Mouse (Mus musculus) myocyte (in vitro differentiated cells): ENCODE results near the gene Rbms3. TPM values are rescaled to one million over a fixed set of nuclear protein-coding genes. Genes with fewer than 3 reads are reported as not detected.

Experiments used
- H3K27me3 ChIP-seq: one replicate; pipeline ENCODE4 v1.6.1; 2011; ENCODE audit not compliant: control insufficient read depth, insufficient read depth, insufficient read length
- H3K36me3 ChIP-seq: one replicate; pipeline ENCODE4 v1.6.1; 2011; ENCODE audit not compliant: control insufficient read depth, insufficient read depth
- H3K4me2 ChIP-seq: one replicate; pipeline ENCODE4 v1.6.1; 2011; ENCODE audit warnings: low read depth, control low read depth
- H3K4me3 ChIP-seq: one replicate; pipeline ENCODE4 v1.5.1; 2011; ENCODE audit warnings: mild to moderate bottlenecking, control low read depth, moderate library complexity
- H3K79me2 ChIP-seq: one replicate; pipeline ENCODE4 v1.6.1; 2011; ENCODE audit not compliant: control insufficient read depth, insufficient read depth
- H3ac ChIP-seq: one replicate; pipeline ENCODE4 v1.6.1; 2011; ENCODE audit not compliant: control insufficient read depth, insufficient read length
- CEBPB ChIP-seq: IDR thresholded peaks from 2 replicates; pipeline ENCODE4 v1.6.1; 2011; ENCODE audit warnings: mild to moderate bottlenecking, moderate library complexity; ENCODE audit not compliant: poor library complexity, insufficient read depth, severe bottlenecking
- E2F4 ChIP-seq: IDR thresholded peaks from one replicate; pipeline ENCODE4 v1.6.1; 2011; ENCODE audit warnings: mild to moderate bottlenecking, control low read depth, moderate library complexity; ENCODE audit not compliant: insufficient read depth
- MAX ChIP-seq: IDR thresholded peaks from one replicate; pipeline ENCODE4 v1.6.1; 2011; ENCODE audit warnings: low read depth, mild to moderate bottlenecking, control low read depth
- MYOD1 ChIP-seq, 3 experiments: IDR thresholded peaks; one replicate each; pipeline ENCODE4 v1.6.1; 2011; ENCODE audit warnings: control low read depth in 2 of 3, low read depth in 2 of 3, mild to moderate bottlenecking in 2 of 3, moderate library complexity in 1 of 3; ENCODE audit not compliant: insufficient read length in 2 of 3, control insufficient read depth in 1 of 3
- MYOG ChIP-seq, 3 experiments: IDR thresholded peaks; one replicate each; pipeline ENCODE4 v1.6.1; 2011; ENCODE audit warnings: control low read depth in 2 of 3, low read depth in 2 of 3, mild to moderate bottlenecking in 2 of 3; ENCODE audit not compliant: insufficient read length in 2 of 3, control insufficient read depth in 1 of 3, insufficient read depth in 1 of 3
- POLR2A ChIP-seq: IDR thresholded peaks from one replicate; pipeline ENCODE4 v1.6.1; 2011; ENCODE audit warnings: low read depth, mild to moderate bottlenecking, control low read depth, moderate library complexity; ENCODE audit not compliant: insufficient read length
- POLR2AphosphoS2 ChIP-seq: IDR thresholded peaks from one replicate; pipeline ENCODE4 v1.6.1; 2011; ENCODE audit warnings: low read depth, control low read depth; ENCODE audit not compliant: insufficient read length
- REST ChIP-seq: IDR thresholded peaks from one replicate; pipeline ENCODE4 v1.6.1; 2011; ENCODE audit warnings: mild to moderate bottlenecking, control low read depth, moderate library complexity; ENCODE audit not compliant: insufficient read depth, insufficient read length
- SRF ChIP-seq: IDR thresholded peaks from one replicate; pipeline ENCODE4 v1.6.1; 2011; ENCODE audit warnings: low read depth; ENCODE audit not compliant: control insufficient read depth, insufficient read length
- TCF12 ChIP-seq: IDR thresholded peaks from one replicate; pipeline ENCODE4 v1.6.1; 2011; ENCODE audit warnings: mild to moderate bottlenecking, control low read depth; ENCODE audit not compliant: poor library complexity, insufficient read depth, severe bottlenecking
- TCF3 ChIP-seq: IDR thresholded peaks from one replicate; pipeline ENCODE4 v1.6.1; 2011; ENCODE audit warnings: low read depth, control low read depth; ENCODE audit not compliant: insufficient read length
- USF1 ChIP-seq: IDR thresholded peaks from one replicate; pipeline ENCODE4 v1.6.1; 2011; ENCODE audit warnings: low read depth, mild to moderate bottlenecking, control low read depth, moderate library complexity
- polyA plus RNA-seq: library from polyadenylated mRNA; unstranded; fragments of >200 nt; fragmentation: generic; extraction: Trizol; gene quantifications from one replicate; pipeline ENCODE4 v1.2.1, GENCODE M21; 2012; ENCODE audit warnings: missing spikeins

Rbms3 gene
- polyA plus RNA-seq, 1 experiment = 4.5 TPM

- Histone ChIP-seq H3K4me2 (no peak overlapping the region), H3K4me3 (no peak overlapping the region), H3K36me3 (peaks cover 5% of the 10 kb centered on the region), H3ac (no peak overlapping the region), H3K27me3 (no peaks in the 10 kb centered on the region), H3K79me2 (no peaks in the 10 kb centered on the region)
- TF ChIP-seq POLR2A (no peak), MYOG (IDR thresholded peaks at IDR 0.05; ENCODE audit: control insufficient read depth in 1 of 3, insufficient read depth in 1 of 3, insufficient read length in 2 of 3, low read depth in 2 of 3) (no peak), REST (no peak)
Measured at GRCm38 (mm10) chr9:117059135-117059534, 570.6 kb downstream of the Rbms3 start.

- no peak overlapping the region for H3K4me3 ChIP-seq
- peaks cover 5% of the 10 kb centered on the region for H3K36me3 ChIP-seq
- no peak overlapping the region for H3ac ChIP-seq
- no peaks in the 10 kb centered on the region for H3K27me3 ChIP-seq
- H3K4me2 ChIP-seq = no peak overlapping the region
- TF ChIP-seq E2F4 = no peak
- TF ChIP-seq CEBPB = no peak
- TF ChIP-seq USF1 = no peak
- TF ChIP-seq TCF12 = no peak
- no peak for TF ChIP-seq SRF
- TF ChIP-seq MYOG (IDR thresholded peaks at IDR 0.05; ENCODE audit: control insufficient read depth in 1 of 3, insufficient read depth in 1 of 3, insufficient read length in 2 of 3, low read depth in 2 of 3) = no peak
- TF ChIP-seq REST = no peak
- no peak for TF ChIP-seq MAX
- no peak for TF ChIP-seq POLR2AphosphoS2
- no peak for TF ChIP-seq MYOD1 (IDR thresholded peaks at IDR 0.05; ENCODE audit: control insufficient read depth in 1 of 3, insufficient read length in 2 of 3, low read depth in 2 of 3)
- TF ChIP-seq TCF3 = no peak
- TF ChIP-seq POLR2A = no peak
- H3K79me2 ChIP-seq = no peaks in the 10 kb centered on the region
Measured at GRCm38 (mm10) chr9:117051935-117052334, 577.8 kb downstream of the Rbms3 start.

GRCm38 (mm10) chr9:117048641-117049040 lies 581.1 kb downstream of the Rbms3 start:
- TF ChIP-seq REST (no peak), SRF (no peak), POLR2A (no peak), CEBPB (no peak), USF1 (no peak)
- Histone ChIP-seq H3K4me2 (no peak overlapping the region), H3K79me2 (no peaks in the 10 kb centered on the region), H3K36me3 (no peaks in the 10 kb centered on the region), H3K4me3 (no peak overlapping the region), H3K27me3 (no peaks in the 10 kb centered on the region), H3ac (no peak overlapping the region)

- no peaks in the 10 kb centered on the region for H3K36me3 ChIP-seq
- H3K79me2 ChIP-seq = no peaks in the 10 kb centered on the region
- H3K4me3 ChIP-seq = no peak overlapping the region
- no peak overlapping the region for H3ac ChIP-seq
- TF ChIP-seq TCF3 (no peak), E2F4 (no peak), SRF (no peak), MYOD1 (IDR thresholded peaks at IDR 0.05; ENCODE audit: control insufficient read depth in 1 of 3, insufficient read length in 2 of 3, low read depth in 2 of 3) (no peak), REST (no peak), MYOG (IDR thresholded peaks at IDR 0.05; ENCODE audit: control insufficient read depth in 1 of 3, insufficient read depth in 1 of 3, insufficient read length in 2 of 3, low read depth in 2 of 3) (no peak), POLR2AphosphoS2 (no peak), POLR2A (no peak), CEBPB (no peak), TCF12 (no peak), USF1 (no peak), MAX (no peak)
- no peak overlapping the region for H3K4me2 ChIP-seq
- H3K27me3 ChIP-seq = no peaks in the 10 kb centered on the region
Measured at GRCm38 (mm10) chr9:117041993-117042366, 587.7 kb downstream of the Rbms3 start.

- no peaks in the 10 kb centered on the region for H3K79me2 ChIP-seq
- TF ChIP-seq E2F4 (no peak), CEBPB (no peak), REST (no peak), MAX (no peak), TCF3 (no peak), TCF12 (no peak), MYOG (IDR thresholded peaks at IDR 0.05; ENCODE audit: control insufficient read depth in 1 of 3, insufficient read depth in 1 of 3, insufficient read length in 2 of 3, low read depth in 2 of 3) (no peak), POLR2AphosphoS2 (no peak), SRF (no peak), POLR2A (no peak), MYOD1 (IDR thresholded peaks at IDR 0.05; ENCODE audit: control insufficient read depth in 1 of 3, insufficient read length in 2 of 3, low read depth in 2 of 3) (no peak), USF1 (no peak)
- no peaks in the 10 kb centered on the region for H3K36me3 ChIP-seq
Measured at GRCm38 (mm10) chr9:117041291-117041992, 588.3 kb downstream of the Rbms3 start.

More at GRCm38 (mm10) chr9:117041291-117041992, 588.3 kb downstream of the Rbms3 start:
- Histone ChIP-seq H3K4me2 (no peak overlapping the region), H3ac (no peak overlapping the region), H3K27me3 (no peaks in the 10 kb centered on the region), H3K4me3 (no peak overlapping the region)
